Mouse (Mus musculus): ENCODE results near the gene Tet3.

The Tet3 gene

DNA sequence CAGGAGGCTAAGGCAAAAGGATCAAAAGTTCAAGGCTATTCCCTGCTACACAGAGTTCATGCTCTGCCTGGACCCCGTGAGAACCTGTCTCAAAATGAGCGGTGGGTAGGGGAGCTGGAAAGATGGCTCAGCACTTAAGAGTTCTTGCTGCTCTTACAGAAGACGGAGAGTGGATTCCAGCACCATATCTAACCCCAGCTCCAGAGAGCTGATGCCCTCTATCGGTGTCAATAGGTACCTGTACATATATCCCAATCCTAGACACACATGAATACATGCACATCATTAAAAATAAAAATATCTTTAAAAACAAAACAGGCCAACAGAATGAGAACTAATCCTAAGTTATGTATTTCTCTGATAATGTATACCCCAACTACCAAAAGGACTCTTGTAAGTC is 19.3 kb upstream of the Tet3 start:
- no peak for DNase-seq (ENCODE audit: low spot score)

DNA sequence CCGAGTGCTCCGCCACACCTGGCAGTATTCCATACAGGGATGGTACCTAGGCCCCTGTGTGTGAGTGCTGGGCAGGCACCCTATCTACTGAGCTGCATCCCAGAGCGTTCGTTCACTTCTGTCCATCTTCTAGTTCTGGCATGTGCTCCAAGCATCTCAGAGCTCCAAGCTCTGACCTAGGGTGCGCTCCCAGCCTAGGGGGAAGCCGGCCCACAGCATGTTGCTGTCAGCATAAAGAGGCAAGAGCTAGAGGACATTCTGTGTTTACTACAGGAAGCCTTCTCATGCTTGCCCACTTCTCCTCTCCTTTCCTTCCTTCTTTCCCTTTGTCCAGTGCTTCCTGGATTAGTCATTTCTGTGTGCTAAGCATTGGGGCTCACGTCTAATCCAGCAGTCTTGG is 16.5 kb upstream of the Tet3 start:
- no peak for DNase-seq (ENCODE audit: low spot score)

GRCm38 (mm10) chr6:83473240-83473639 is 14.4 kb upstream of the Tet3 start:
- no peak for DNase-seq (ENCODE audit: low spot score)

- no peak for DNase-seq (ENCODE audit: low spot score)
Measured at GRCm38 (mm10) chr6:83471739-83472138, 12.9 kb upstream of the Tet3 start.

- DNase-seq (ENCODE audit: low spot score) = no peak
Measured at GRCm38 (mm10) chr6:83464011-83464410, 5.1 kb upstream of the Tet3 start.

GRCm38 (mm10) chr6:83456984-83457810 is 1.7 kb downstream of the Tet3 start:
- DNase-seq (ENCODE audit: low spot score) = peak; percentile 91

DNA sequence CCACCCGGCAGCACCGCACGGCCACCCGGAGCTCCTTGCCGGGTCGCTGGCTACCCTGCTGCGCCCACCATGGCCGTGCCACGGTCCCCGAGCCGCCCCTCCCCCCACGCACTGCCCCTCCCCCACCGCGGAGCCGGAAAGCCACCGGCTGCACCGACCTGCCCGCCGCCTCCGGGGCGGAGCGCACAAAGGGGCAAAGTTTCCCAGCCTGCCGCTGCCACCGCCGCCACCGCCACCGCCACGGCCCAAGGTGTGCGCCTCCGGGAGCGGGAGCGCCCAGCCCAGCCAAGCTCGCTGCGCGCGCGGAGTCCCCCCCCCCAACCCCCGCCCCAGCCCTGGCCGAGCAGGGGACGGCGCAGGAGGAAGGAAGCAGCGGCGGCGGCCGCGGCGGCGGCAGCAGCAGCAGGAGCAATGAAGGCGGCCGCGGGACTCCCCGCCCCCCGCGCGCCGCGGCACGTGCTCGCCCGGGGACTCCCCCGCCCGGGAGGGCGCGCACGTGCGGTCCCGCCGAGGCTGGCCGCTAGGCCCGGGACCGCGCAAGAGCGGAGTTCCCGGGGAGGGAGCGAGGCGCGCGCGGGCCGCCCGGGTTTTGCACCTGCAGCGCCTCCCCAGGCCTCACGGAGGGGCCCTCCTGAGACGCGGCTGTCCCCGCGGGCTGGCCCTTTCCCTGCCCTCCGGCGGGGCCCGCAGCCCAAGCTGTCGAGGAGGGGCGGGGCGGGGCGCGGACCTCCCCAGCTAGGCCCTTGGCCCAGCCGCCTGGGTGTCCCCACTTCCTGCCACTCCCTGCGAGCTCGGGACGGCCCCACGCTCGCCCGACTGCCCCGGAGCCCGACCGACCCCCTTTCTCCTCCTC is 2.5 kb downstream of the Tet3 start:
- peak; percentile 82 for DNase-seq (ENCODE audit: low spot score)

DNA sequence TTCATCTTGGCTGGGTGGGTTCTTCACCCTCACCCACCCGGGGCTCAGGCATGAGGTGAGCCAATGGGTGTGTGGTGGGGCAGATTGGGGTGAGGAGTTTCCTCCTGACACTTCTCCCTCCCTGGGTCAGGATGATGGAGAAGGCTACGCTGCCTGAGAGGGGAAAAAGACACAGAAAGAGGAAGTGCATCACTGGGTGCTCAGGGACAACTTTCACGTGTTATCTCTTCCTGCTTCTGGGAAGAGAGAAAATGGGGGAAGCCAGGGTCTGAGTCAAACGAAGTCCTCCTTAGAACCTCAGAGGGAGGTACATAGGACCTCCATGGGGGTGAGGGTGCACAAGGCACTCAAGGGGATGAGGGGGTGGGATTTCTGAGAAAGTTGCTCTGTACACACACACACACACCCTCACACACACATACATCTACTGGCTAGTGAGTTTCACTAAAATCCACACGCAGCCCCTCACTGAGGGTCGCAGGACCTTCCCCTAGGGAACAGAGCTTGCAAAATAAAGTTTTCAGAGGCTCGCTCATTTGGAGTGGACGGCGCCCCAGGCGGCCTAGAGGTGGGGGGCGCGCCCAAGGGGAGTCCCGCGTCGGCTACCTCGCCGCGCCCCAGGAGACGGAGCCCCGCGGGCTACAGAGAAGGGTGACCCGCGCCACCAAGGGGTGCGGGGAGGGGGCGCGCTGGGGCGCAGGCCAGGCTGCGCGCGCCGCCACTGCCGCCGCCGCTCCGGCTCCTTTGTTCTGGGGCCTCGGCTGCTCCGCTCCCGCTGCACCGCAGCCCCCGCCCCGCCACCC is 3.4 kb downstream of the Tet3 start:
- no peak for DNase-seq (ENCODE audit: low spot score)

DNA sequence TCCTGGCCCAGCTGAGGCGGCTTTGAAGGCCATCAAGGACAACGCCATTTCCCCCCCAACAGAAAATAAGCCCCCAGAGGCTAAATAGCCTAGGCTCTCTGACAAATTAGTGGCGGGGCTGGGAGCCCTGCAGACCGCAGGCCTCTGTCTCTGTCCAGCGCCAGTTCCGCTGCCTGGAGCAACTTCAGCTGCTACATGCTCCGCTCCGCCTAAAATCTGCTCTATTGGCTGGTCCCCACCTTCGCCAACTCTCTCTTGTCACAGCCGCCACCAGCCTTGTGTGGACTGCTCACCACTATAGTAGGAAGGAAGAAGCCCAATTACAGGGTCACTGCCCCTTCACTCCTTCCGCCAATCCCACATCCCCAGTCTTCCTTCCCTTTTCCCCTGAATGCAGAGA is 5.2 kb downstream of the Tet3 start:
- DNase-seq (ENCODE audit: low spot score) = no peak

DNA sequence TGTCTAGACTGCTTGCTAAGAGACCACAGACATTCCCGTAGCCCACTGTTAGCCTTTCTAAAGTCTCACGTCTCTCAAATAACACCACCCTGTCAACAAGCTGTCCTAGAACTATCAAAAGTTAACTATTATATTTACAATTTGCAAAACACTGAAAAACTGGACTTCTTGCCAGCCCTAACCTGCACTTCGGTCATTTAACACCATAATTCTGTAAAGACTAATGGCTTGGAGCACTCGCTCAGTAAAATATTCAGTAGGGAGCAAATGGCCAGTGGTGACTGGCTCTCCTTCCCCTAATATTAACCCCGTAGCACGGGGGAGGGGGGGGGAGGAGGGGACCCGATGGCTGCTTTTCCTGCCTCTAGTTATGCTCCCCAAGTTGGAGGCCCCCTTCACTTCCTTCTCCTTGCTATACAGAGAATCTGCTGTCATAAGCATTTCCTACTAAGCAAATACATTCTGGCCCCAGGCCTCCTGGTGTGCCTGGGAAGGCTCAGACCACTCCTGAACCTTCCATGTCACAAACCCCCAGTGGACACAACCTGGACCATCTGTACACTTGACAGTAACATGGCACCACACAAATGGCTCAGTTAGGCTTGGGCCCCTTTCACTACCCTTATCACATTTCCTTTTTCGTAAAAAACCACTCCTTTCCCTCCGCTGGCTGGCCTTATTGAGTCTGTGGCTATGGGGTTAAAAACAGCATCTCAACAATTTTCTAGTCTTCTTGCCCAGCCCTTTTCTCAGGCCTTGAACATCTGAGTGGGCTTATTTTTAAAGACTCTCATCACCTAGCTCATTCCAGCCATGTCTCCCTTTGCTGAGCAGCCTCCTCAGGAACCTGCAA is 8.2 kb downstream of the Tet3 start:
- DNase-seq (ENCODE audit: low spot score) = no peak

DNA sequence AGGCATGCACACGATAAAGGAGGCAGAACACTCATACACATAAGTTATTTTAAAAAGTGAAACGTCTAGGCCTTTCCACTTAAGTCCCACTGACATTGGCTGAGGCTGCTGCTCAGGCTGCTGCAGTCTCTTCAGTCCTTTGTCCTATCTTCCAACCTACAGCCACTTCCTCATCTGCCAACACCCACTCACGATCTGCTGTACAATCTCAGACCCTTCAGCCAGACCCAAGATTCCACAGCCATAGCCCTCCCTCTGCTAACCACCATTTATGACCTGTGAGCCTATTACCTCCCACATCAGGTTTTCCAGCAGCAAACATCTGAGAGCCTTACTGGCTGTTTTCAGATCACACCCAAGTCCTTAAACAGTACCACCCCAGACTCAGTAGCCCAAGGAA is 9.4 kb downstream of the Tet3 start:
- DNase-seq (ENCODE audit: low spot score) = no peak

DNA sequence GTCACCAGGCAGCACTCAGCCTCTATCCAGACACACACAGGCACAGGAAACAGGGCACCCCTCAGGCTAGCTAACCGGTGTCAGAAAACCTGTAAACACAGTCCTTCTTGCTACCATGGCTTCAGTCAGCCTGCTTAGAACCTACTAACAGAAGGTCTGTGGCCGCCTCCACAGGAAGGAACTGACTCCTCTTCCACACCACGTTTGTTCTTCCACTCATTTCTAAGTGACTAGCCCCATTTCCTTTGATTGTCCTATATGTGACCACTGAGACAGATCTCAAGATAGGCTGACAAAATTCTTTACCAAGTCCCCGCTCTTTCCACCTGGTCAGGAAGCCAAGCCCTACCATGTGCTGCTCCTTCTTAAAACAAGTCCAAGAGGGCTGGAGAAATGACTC is 10.0 kb downstream of the Tet3 start:
- no peak for DNase-seq (ENCODE audit: low spot score)

GRCm38 (mm10) chr6:83447031-83447430 is 11.9 kb downstream of the Tet3 start:
- DNase-seq (ENCODE audit: low spot score) = no peak

DNA sequence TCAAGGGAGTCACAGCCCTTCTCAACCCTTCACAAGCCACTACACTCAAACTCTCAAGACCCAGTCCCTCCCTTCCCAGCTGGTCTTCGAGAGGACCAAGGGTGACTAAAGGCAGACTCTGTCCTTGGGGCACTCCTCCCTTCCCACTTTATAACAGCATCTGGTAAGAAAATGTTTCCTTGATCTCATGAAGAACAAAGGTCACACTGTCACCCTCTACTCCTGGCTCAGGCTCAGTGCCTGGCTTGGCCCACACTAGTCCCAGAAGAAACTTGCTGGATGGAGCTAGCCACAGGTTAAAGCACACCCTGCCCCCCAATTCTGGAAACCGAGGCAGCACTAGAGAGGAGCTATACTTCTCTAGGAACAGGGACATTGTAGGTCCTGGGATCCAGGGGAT is 13.1 kb downstream of the Tet3 start:
- no peak for DNase-seq (ENCODE audit: low spot score)

DNA sequence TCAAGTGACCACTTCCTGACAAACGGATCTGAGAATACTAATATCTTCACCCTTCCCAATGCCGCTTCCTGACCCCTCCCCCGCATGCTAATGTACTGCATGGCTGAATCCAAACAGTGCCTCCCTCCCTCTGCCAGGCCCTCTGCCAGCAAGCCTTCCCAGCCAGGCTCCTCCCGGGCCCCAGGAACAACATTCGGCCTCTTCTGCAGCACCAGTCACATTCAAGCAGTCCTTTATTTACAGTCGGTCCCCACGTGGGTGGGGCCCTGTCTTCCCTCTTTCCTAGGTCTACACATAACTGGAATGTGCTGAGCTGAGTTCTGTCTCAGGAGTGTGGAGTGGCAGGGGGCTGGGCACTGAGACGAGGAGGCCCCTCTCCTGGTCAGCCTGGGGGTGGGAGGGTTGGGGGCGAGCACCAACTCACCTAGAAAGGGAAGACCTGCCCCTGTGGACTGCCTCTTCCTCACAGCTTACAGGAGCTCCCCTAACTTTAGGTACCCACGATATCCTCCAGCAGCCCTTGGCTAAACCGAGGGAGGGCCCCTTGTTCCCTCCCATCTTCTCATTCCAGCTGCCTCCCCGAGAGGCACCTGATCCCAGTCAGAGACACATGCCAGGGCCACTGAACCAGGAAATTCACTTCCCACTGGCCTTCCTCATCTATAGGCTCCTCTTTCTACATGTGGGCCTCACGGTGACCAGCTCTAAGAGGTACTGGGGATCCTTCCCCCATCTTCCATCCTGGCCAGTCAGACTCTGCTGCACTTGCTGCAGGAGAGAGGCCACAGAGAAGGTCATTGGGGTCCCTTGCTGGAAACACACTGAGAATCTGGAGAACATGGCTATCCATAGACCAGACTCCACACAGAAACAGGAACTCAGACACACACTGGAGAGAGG is 15.2 kb downstream of the Tet3 start:
- peak; percentile 84 for DNase-seq (ENCODE audit: low spot score)

GRCm38 (mm10) chr6:83442639-83443038 is 16.2 kb downstream of the Tet3 start:
- no peak for DNase-seq (ENCODE audit: low spot score)

DNA sequence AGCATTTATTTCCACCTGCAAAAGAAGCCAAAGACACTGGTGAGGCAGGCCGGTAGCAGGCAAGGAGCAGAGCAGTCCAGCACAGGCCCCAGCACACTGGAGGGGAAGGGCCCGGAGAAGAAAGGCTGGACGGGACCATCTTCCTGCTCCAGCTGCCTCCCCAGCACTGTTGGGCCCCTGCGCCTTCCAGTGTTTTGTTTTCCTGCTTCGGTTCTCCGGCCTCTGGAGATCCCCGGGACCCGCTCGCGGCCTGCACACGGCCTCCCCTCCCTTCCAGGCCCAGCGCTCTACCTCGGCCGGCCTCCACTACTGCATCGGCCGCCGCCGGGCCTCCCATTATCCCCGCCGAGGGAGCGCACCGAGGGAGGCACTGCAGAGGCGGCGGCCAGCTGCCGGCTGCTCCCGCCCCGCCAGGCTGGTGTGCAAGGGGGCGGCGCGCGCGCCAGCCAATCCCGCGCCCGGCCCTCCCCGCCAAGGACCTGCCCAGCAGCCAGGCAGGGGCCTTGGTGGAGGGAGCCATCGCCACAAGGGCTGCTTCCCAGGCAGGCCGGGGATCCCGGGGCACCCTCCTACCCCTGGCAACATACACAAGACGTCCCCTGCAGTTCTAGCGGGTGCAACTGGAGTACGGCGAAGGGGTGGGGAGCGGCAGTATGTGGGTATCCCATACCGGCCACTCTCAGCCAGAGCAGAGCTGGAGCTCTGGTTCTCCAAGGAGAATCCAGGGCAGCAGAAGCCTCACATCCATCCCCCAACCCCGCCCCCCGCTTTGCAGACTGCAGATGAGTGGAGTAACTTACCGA is 17.4 kb downstream of the Tet3 start:
- peak; percentile 91 for DNase-seq (ENCODE audit: low spot score)

GRCm38 (mm10) chr6:83440510-83441258 is 18.2 kb downstream of the Tet3 start:
- peak; percentile 71 for DNase-seq (ENCODE audit: low spot score)

- DNase-seq (ENCODE audit: low spot score) = no peak
Measured at GRCm38 (mm10) chr6:83440197-83440509, 18.7 kb downstream of the Tet3 start.

Data from urinary bladder, postnatal 14 days (tissue).